Mouse (Mus musculus) heart, embryonic 10.5 days (tissue): ENCODE results near the gene Olfr1352. TPM values are rescaled to one million over a fixed set of nuclear protein-coding genes. Genes with fewer than 3 reads are reported as not detected.
"Not testable (repeated sequence)": the region's sequence is repeated elsewhere in the genome, so short reads cannot be mapped to it uniquely, and the experiment has no call there.

Experiments
- DNase-seq: peaks from one replicate; pipeline ENCODE4 v3.0.0-alpha.2; 2017; ENCODE audit warnings: low spot score
- H3K27ac ChIP-seq: fragments of 300-500 bp; sonication (generic); 2 replicates; pipeline ENCODE4 v1.5.1; 2016; ENCODE audit warnings: mild to moderate bottlenecking
- H3K27me3 ChIP-seq: fragments of 300-500 bp; sonication (generic); 2 replicates; pipeline ENCODE4 v1.6.1; 2016; ENCODE audit warnings: mild to moderate bottlenecking; ENCODE audit not compliant: poor library complexity, insufficient read depth, severe bottlenecking
- H3K36me3 ChIP-seq: fragments of 300-500 bp; sonication (generic); 2 replicates; pipeline ENCODE4 v1.6.1; 2016; ENCODE audit warnings: mild to moderate bottlenecking, moderate library complexity
- H3K4me1 ChIP-seq: fragments of 300-500 bp; sonication (generic); 2 replicates; pipeline ENCODE4 v1.6.1; 2016; ENCODE audit warnings: mild to moderate bottlenecking
- H3K4me3 ChIP-seq: fragments of 300-500 bp; sonication (generic); 2 replicates; pipeline ENCODE4 v1.5.1; 2016; ENCODE audit warnings: mild to moderate bottlenecking, moderate library complexity
- H3K9me3 ChIP-seq: fragments of 300-500 bp; sonication (generic); 2 replicates; pipeline ENCODE4 v1.6.1; 2016; ENCODE audit warnings: mild to moderate bottlenecking, moderate library complexity
- WGBS: fragments of 180-500 bp; shearing (Covaris S2); methylation state at CpG from one replicate; pipeline ENCODE4 v1.1.7; 2016; 5-methylcytosine and 5-hydroxymethylcytosine counted together
- polyA plus RNA-seq: library from polyadenylated mRNA; unstranded; fragments of >200 nt; fragmentation: Nextera tagmentation; extraction: Ambion mirVana; gene quantifications from 2 replicates; pipeline ENCODE4 v1.2.1, GENCODE M21; 2016

Gene Olfr1352
- polyA plus RNA-seq = not detected in 2 replicates

GRCm38 (mm10) chr10:78980750-78981149 is at the start of gene Olfr1352:
Olfr1352 (plus strand) TSS chr10:78981050.
- DNase-seq = no peak
- no peak within 1 kb of the TSS for H3K4me3 ChIP-seq
- H3K36me3 ChIP-seq = no peaks in the 10 kb centered on the region
- no peaks in the 10 kb centered on the region for H3K4me1 ChIP-seq
- H3K27ac ChIP-seq = no peak within 1 kb of the TSS
- no peaks in the 10 kb centered on the region for H3K9me3 ChIP-seq
- H3K27me3 ChIP-seq = no peaks in the 10 kb centered on the region

- 88% methylated on average over 1 of the region's 1 CpGs for WGBS
- not testable (repeated sequence) for H3K4me3 ChIP-seq, H3K27me3 ChIP-seq, H3K4me1 ChIP-seq, H3K36me3 ChIP-seq, DNase-seq, H3K27ac ChIP-seq, H3K9me3 ChIP-seq
Observed at GRCm38 (mm10) chr10:78950336-78950735, 30.5 kb upstream of the Olfr1352 start, which contains the start of gene Olfr8. Olfr8 (plus strand) TSS chr10:78950636.

- not testable (repeated sequence) for H3K9me3 ChIP-seq, H3K4me1 ChIP-seq, H3K27me3 ChIP-seq, H3K27ac ChIP-seq, H3K4me3 ChIP-seq, DNase-seq, H3K36me3 ChIP-seq
Observed at GRCm38 (mm10) chr10:78963009-78963408, 17.8 kb upstream of the Olfr1352 start, which contains the start of gene Olfr1353. Olfr1353 (plus strand) TSS chr10:78963309.

- Histone ChIP-seq H3K9me3 (no peaks in the 10 kb centered on the region), H3K4me1 (no peaks in the 10 kb centered on the region), H3K36me3 (no peaks in the 10 kb centered on the region), H3K27me3 (no peaks in the 10 kb centered on the region), H3K27ac (no peak within 1 kb of the TSS), H3K4me3 (no peak within 1 kb of the TSS)
- 54% methylated on average over 1 of the region's 1 CpGs for WGBS
- no peak for DNase-seq
Observed at GRCm38 (mm10) chr10:79012172-79012571, 31.3 kb downstream of the Olfr1352 start, which contains the start of gene Olfr1351. Olfr1351 (plus strand) TSS chr10:79012472.

GRCm38 (mm10) chr10:79028441-79028840 is 47.6 kb downstream of the Olfr1352 start, which contains the start of gene Olfr57:
Olfr57 (plus strand) TSS chr10:79028741.
- DNase-seq = no peak
- Histone ChIP-seq H3K9me3 (no peaks in the 10 kb centered on the region), H3K4me3 (no peak within 1 kb of the TSS), H3K4me1 (no peaks in the 10 kb centered on the region), H3K27ac (no peak within 1 kb of the TSS), H3K36me3 (no peaks in the 10 kb centered on the region), H3K27me3 (no peaks in the 10 kb centered on the region)

Other genes starting within 250 kb of the Olfr1352 start
- gene Ccdc105, start 228.0 kb upstream of the Olfr1352 start, polyA plus RNA-seq = not detected in 2 replicates
- gene Slc1a6, start 200.6 kb upstream of the Olfr1352 start, polyA plus RNA-seq = 0.68 and 0.76 TPM in 2 replicates
- gene Olfr1356, start 128.9 kb upstream of the Olfr1352 start, polyA plus RNA-seq = not detected in 2 replicates
- gene Olfr1355, start 105.5 kb upstream of the Olfr1352 start, polyA plus RNA-seq = not detected in 2 replicates
- not detected in 2 replicates for gene Olfr1354, start 67.9 kb upstream of the Olfr1352 start, polyA plus RNA-seq
- gene Olfr8, start 30.4 kb upstream of the Olfr1352 start, polyA plus RNA-seq = not detected in 2 replicates
- gene Olfr1353, start 17.7 kb upstream of the Olfr1352 start, polyA plus RNA-seq = not detected in 2 replicates
- not detected in 2 replicates for gene Olfr1351, start 31.4 kb downstream of the Olfr1352 start, polyA plus RNA-seq
- gene Olfr57, start 47.7 kb downstream of the Olfr1352 start, polyA plus RNA-seq = 0.17 TPM in 1 of 2 replicates, not detected in the other
- 16.2 and 19.8 TPM in 2 replicates for gene 2610008E11Rik, start 116.5 kb downstream of the Olfr1352 start, polyA plus RNA-seq
- gene Vmn2r80, start 167.7 kb downstream of the Olfr1352 start, polyA plus RNA-seq = not detected in 2 replicates